Mouse (Mus musculus): Measurements from ENCODE around the gene Uck2. TPM values are rescaled to one million over a fixed set of nuclear protein-coding genes. Genes with fewer than 3 reads are reported as not detected.

The Uck2 gene
- polyA plus RNA-seq (2014; fragmentation: Illumina TruSeq; extraction: RNeasy Lipid Tissue Mini Kit (QIAGEN cat#74804); ENCODE audit: low read depth, low replicate concordance), result 62.0 TPM

GRCm38 (mm10) chr1:167285320-167285355 lies at the start of gene Uck2:
Gene Uck2, minus strand, starts transcription at chr1:167285320.

GRCm38 (mm10) chr1:167308261-167309054 lies 23.3 kb upstream of the Uck2 start, which contains the start of gene Tmco1:
Gene Tmco1, plus strand, starts transcription at chr1:167308378.

Other genes starting within 250 kb of the Uck2 start
- gene Tmco1, start 23.1 kb upstream of the Uck2 start, polyA plus RNA-seq (2014; fragmentation: Illumina TruSeq; extraction: RNeasy Lipid Tissue Mini Kit (QIAGEN cat#74804); ENCODE audit: low read depth, low replicate concordance), result 109 TPM
- gene Aldh9a1, start 64.7 kb upstream of the Uck2 start, polyA plus RNA-seq (2014; fragmentation: Illumina TruSeq; extraction: RNeasy Lipid Tissue Mini Kit (QIAGEN cat#74804); ENCODE audit: low read depth, low replicate concordance), result 46.3 TPM
- not detected for gene Mgst3, start 108.5 kb upstream of the Uck2 start, polyA plus RNA-seq (2014; fragmentation: Illumina TruSeq; extraction: RNeasy Lipid Tissue Mini Kit (QIAGEN cat#74804); ENCODE audit: low read depth, low replicate concordance)
- gene Lrrc52, start 181.5 kb upstream of the Uck2 start, polyA plus RNA-seq (2014; fragmentation: Illumina TruSeq; extraction: RNeasy Lipid Tissue Mini Kit (QIAGEN cat#74804); ENCODE audit: low read depth, low replicate concordance), result 37.8 TPM